Mouse (Mus musculus) ES-E14 (cell line): Measurements from ENCODE around the gene Ankrd40. TPM values are rescaled to one million over a fixed set of nuclear protein-coding genes. Genes with fewer than 3 reads are reported as not detected.

Experiments
- DNase-seq: peaks from one replicate; pipeline ENCODE4 v3.0.0-alpha.2; 2013; ENCODE audit warnings: low read depth, low spot score
- H3K27ac ChIP-seq: 2 replicates; pipeline ENCODE4 v1.5.1; 2012; ENCODE audit warnings: low read depth, mild to moderate bottlenecking, low read length, moderate library complexity, mixed read lengths; ENCODE audit not compliant: poor library complexity, insufficient read depth, severe bottlenecking
- H3K36me3 ChIP-seq: 2 replicates; pipeline ENCODE4 v1.6.1; 2012; ENCODE audit warnings: mild to moderate bottlenecking, low read length, moderate library complexity, mixed read lengths; ENCODE audit not compliant: control insufficient read depth, poor library complexity, insufficient read depth, severe bottlenecking
- H3K4me1 ChIP-seq, 2 experiments: fragments of 150-350 bp in 1 of 2; sonication (generic) in 1 of 2; 2 replicates each; pipeline ENCODE4 v1.6.1; 2012; ENCODE audit warnings: low read length in 2 of 2, mild to moderate bottlenecking in 1 of 2, mixed read lengths in 1 of 2; ENCODE audit not compliant: control insufficient read depth in 2 of 2, insufficient read depth in 2 of 2, poor library complexity in 1 of 2
- H3K4me3 ChIP-seq, 2 experiments: fragments of 150-350 bp in 1 of 2; sonication (generic) in 1 of 2; 2 replicates each; pipeline ENCODE4 v1.5.1; 2012; ENCODE audit warnings: low read length in 2 of 2, low read depth in 1 of 2, mild to moderate bottlenecking in 1 of 2, mixed read lengths in 1 of 2; ENCODE audit not compliant: insufficient read depth in 1 of 2, poor library complexity in 1 of 2, severe bottlenecking in 1 of 2
- H3K9ac ChIP-seq: 2 replicates; pipeline ENCODE4 v1.6.1; 2012; ENCODE audit warnings: low read depth, mild to moderate bottlenecking, low read length, mixed read lengths; ENCODE audit not compliant: poor library complexity, insufficient read depth, severe bottlenecking
- H3K9me3 ChIP-seq: fragments of 150-350 bp; sonication (generic); 2 replicates; pipeline ENCODE4 v1.6.1; 2012; ENCODE audit warnings: low read depth, mild to moderate bottlenecking, low read length; ENCODE audit not compliant: control insufficient read depth, insufficient read depth
- CHD2 ChIP-seq: IDR thresholded peaks from 2 replicates; pipeline ENCODE4 v1.6.1; 2014; ENCODE audit warnings: mild to moderate bottlenecking, low read depth, low read length, inconsistent platforms
- HCFC1 ChIP-seq: IDR thresholded peaks from 2 replicates; pipeline ENCODE4 v1.6.1; 2012; ENCODE audit warnings: low read length, inconsistent platforms, borderline replicate concordance; ENCODE audit not compliant: insufficient read depth
- MAFK ChIP-seq: IDR thresholded peaks from 2 replicates; pipeline ENCODE4 v1.6.1; 2014; ENCODE audit warnings: mild to moderate bottlenecking, low read depth, low read length, inconsistent platforms; ENCODE audit not compliant: insufficient read depth
- ZC3H11A ChIP-seq: IDR thresholded peaks from 2 replicates; pipeline ENCODE4 v1.6.1; 2012; ENCODE audit warnings: low read depth, mild to moderate bottlenecking, inconsistent platforms, low read length, borderline replicate concordance
- ZNF384 ChIP-seq: IDR thresholded peaks from 2 replicates; pipeline ENCODE4 v1.6.1; 2012; ENCODE audit warnings: low read depth, low read length, inconsistent platforms
- in situ Hi-C, 2 experiments: fragments of 600-800 bp; cut with MboI; formaldehyde crosslinking; loops; one replicate each; pipeline ENCODE4 v1.15.1; 2025; ENCODE audit warnings: low sequenced_read_pairs in 2 of 2, inconsistent platforms in 1 of 2; ENCODE audit not compliant: unreplicated experiment in 2 of 2
- total RNA-seq: library from RNA; depleted of rRNA; stranded (reverse); fragments of 300-350 nt; gene quantifications from 2 replicates; pipeline ENCODE4 v1.2.3, GENCODE M21; 2012

The Ankrd40 gene
- total RNA-seq, 1 experiment, result 42.7 TPM

- TF ChIP-seq CHD2, result no peak
- no peak for TF ChIP-seq HCFC1
- TF ChIP-seq ZNF384, result no peak
- TF ChIP-seq ZC3H11A, result no peak
- TF ChIP-seq MAFK, result no peak
- H3K36me3 ChIP-seq, result no peaks in the 10 kb centered on the region; the same call in 1 of the 2 replicates
- H3K9ac ChIP-seq, result no peak overlapping the region
- in situ Hi-C loops, result no loop called here
- no peaks in the 10 kb centered on the region for H3K9me3 ChIP-seq
- DNase-seq, result no peak
- no peak overlapping the region for H3K4me3 ChIP-seq
- H3K4me1 ChIP-seq, result peaks cover 4 to 9% of the 10 kb centered on the region in 2 experiments
- no peak overlapping the region for H3K27ac ChIP-seq
Observed at GRCm38 (mm10) chr11:94312733-94313132, 15.1 kb upstream of the Ankrd40 start.

DNA sequence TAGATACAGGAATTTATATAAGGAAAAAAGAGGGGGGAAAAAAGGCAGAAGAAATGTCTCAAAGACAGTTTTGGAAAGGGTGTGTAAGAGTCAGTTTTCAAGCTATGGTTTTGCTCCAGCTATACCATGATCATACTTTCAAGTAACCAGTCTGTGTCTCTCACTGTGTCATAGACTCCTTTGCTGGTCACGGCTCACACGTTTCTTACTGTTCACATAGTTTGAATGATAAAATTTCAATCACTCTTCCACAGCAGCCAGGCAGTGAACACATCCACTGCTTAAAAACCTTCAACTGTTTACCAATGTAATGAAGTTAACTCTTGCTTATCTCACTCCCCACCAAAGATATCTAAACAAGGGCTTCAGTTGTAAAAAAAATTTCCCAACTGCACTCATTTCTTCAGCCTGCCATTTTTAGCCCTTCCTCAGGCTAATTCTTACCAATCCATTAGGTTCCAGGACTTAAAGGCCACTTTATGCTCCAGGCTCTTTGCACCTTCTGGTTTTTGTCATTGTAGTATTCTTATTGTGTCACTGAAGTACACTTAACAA is 13.6 kb upstream of the Ankrd40 start:
- DNase-seq, result no peak
- TF ChIP-seq CHD2 (no peak), ZC3H11A (no peak), ZNF384 (no peak), MAFK (no peak), HCFC1 (no peak)
- no peaks in the 10 kb centered on the region for H3K9me3 ChIP-seq
- H3K4me3 ChIP-seq, result no peak overlapping the region
- H3K9ac ChIP-seq, result no peak overlapping the region
- H3K27ac ChIP-seq, result no peak overlapping the region
- peaks cover 4 to 12% of the 10 kb centered on the region in 2 experiments for H3K4me1 ChIP-seq
- in situ Hi-C loops, result no loop called here
- H3K36me3 ChIP-seq, result no peaks in the 10 kb centered on the region; the same call in 1 of the 2 replicates

GRCm38 (mm10) chr11:94315308-94315707 is 12.5 kb upstream of the Ankrd40 start:
- no peak overlapping the region for H3K9ac ChIP-seq
- H3K27ac ChIP-seq, result no peak overlapping the region
- TF ChIP-seq ZC3H11A (no peak), MAFK (no peak), HCFC1 (no peak), CHD2 (no peak), ZNF384 (no peak)
- no peak for DNase-seq
- no peaks in the 10 kb centered on the region for H3K36me3 ChIP-seq
- no peak overlapping the region for H3K4me3 ChIP-seq
- in situ Hi-C loops, result no loop called here
- H3K4me1 ChIP-seq, result peaks cover 4 to 15% of the 10 kb centered on the region in 2 experiments
- H3K9me3 ChIP-seq, result no peaks in the 10 kb centered on the region

- in situ Hi-C loops, result no loop called here
- DNase-seq, result no peak
- H3K27ac ChIP-seq, result no peak overlapping the region
- no peak overlapping the region for H3K4me3 ChIP-seq
- H3K9me3 ChIP-seq, result no peaks in the 10 kb centered on the region
- H3K4me1 ChIP-seq, result peaks cover 4 to 17% of the 10 kb centered on the region in 2 experiments
- H3K36me3 ChIP-seq, result no peaks in the 10 kb centered on the region
- H3K9ac ChIP-seq, result no peak overlapping the region; the same call in 1 of the 2 replicates
- TF ChIP-seq MAFK (no peak), ZNF384 (no peak), HCFC1 (no peak), ZC3H11A (no peak), CHD2 (no peak)
Observed at GRCm38 (mm10) chr11:94316528-94316927, 11.3 kb upstream of the Ankrd40 start.

DNA sequence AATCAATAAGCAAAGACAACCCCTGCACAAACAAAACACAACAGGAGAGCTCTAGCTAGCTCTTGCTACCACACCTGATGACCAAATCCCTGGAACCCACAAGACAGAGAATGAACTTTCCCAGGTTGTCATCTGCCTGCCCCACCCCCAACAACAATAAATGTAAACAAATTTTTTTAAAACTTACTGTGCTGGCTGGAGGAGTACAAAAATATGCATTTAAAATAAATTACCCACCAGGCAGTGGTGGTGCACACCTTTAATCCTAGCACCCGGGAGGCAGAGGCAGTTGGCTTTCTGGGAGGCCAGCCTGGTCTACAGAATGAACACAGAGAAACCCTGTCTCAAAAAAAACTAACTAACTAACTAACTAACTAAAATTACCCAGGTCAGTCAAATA is 10.8 kb upstream of the Ankrd40 start:
- peaks cover 4 to 17% of the 10 kb centered on the region in 2 experiments for H3K4me1 ChIP-seq
- no peaks in the 10 kb centered on the region for H3K36me3 ChIP-seq
- H3K9ac ChIP-seq, result no peak overlapping the region
- no peak overlapping the region for H3K27ac ChIP-seq
- TF ChIP-seq ZC3H11A (no peak), HCFC1 (no peak), ZNF384 (no peak), CHD2 (no peak), MAFK (no peak)
- no peak for DNase-seq
- H3K9me3 ChIP-seq, result no peaks in the 10 kb centered on the region
- H3K4me3 ChIP-seq, result no peak overlapping the region
- in situ Hi-C loops, result no loop called here
